Mouse (Mus musculus) bone marrow macrophage, adult 2 months (primary cell): ENCODE data around the gene Hoga1. TPM values are rescaled to one million over a fixed set of nuclear protein-coding genes. Genes with fewer than 3 reads are reported as not detected.

Experiments
- H3K27ac ChIP-seq: 2 replicates; pipeline ENCODE4 v1.5.1; 2012; ENCODE audit warnings: low read depth, low read length; ENCODE audit not compliant: insufficient read depth
- H3K4me1 ChIP-seq: 2 replicates; pipeline ENCODE4 v1.6.1; 2012; ENCODE audit warnings: low read length; ENCODE audit not compliant: control insufficient read depth, insufficient read depth
- H3K4me3 ChIP-seq: 2 replicates; pipeline ENCODE4 v1.5.1; 2012; ENCODE audit warnings: mild to moderate bottlenecking, low read length, moderate library complexity; ENCODE audit not compliant: insufficient read depth
- CTCF ChIP-seq: IDR thresholded peaks from 2 replicates; pipeline ENCODE4 v1.5.1; 2012; ENCODE audit warnings: low read depth, mild to moderate bottlenecking, low read length, moderate library complexity
- POLR2A ChIP-seq: IDR thresholded peaks from 2 replicates; pipeline ENCODE4 v1.6.1; 2012; ENCODE audit warnings: mild to moderate bottlenecking, low read depth, low read length, borderline replicate concordance
- polyA plus RNA-seq: library from polyadenylated mRNA; stranded (reverse); fragments of >200 nt; gene quantifications from 2 replicates; pipeline ENCODE4 v1.2.4, GENCODE M21; 2012; ENCODE audit not compliant: missing spikeins, insufficient read depth, insufficient read length

Hoga1 gene
- polyA plus RNA-seq = 1.9 and 2.3 TPM in 2 replicates

DNA sequence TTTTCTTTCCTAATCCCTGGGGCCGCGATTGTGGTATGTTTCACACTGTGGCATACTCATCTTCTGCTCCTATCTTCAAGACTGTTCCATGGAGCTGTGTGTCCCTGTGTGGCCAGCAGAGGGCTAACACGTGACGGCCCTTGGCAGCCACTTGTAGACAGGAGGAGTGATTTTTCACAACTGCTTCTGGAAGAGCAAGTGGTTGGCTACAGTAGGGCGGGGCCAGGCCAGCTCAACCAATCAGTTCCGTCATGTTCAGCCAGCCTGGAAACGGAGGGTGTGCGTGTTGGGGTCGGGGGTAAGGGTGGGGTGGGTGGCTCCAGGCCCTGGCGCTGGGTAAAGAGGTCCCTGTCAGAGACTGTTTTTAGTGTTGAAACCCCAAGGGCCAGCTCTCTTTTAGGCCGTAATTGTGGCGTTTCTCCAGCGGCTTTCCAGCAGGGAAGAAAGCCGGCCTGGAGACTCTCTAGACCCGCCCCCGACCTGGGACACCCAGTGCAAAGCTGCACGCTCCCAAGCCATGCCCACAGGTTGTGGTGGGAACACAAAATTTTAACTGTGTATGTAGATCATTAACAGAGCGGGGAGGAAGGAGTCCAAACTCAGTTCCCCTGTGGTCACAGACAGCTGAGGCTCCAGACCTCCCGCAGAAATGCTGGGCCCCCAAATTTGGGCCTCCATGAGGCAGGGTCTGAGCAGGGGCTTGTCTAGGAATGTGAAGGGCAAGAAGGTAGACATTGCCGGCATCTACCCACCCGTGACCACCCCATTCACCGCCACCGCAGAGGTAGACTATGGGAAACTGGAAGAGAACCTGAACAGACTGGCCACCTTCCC, at the start of gene Hoga1:
Hoga1 (plus strand) TSS at position 342 of the 834 bp plus-strand sequence.
- Histone ChIP-seq H3K4me3 (peak within 1 kb of the TSS; percentile 47), H3K27ac (no peak within 1 kb of the TSS; the same call in 1 of the 2 replicates), H3K4me1 (no peaks in the 10 kb centered on the region)
- TF ChIP-seq CTCF (peak; percentile 36), POLR2A (no peak)

DNA sequence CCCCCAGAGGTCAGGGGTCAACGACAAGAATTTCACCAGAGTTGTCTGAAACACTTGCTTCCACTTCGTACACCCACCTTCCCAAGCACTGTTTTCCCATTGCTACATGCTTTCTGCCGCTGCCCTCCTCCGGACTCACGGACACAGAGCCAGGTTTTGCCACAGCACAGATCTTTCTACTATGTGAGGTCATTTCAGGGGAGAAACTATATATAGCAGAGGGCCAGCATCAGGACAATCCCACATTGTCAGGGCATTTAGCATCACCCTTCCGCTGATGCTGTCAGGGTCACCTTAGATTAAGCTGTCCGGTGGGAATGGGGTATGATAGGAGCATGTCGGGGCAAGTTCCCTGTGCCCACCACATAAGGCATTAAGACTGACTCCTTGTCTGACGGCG, 48.3 kb upstream of the Hoga1 start:
- peaks cover 60% of the 10 kb centered on the region for H3K4me1 ChIP-seq
- TF ChIP-seq POLR2A (no peak), CTCF (no peak)
- no peak overlapping the region for H3K27ac ChIP-seq
- H3K4me3 ChIP-seq = no peak overlapping the region

GRCm38 (mm10) chr19:41998770-41999548, 46.5 kb upstream of the Hoga1 start:
- no peak overlapping the region for H3K4me3 ChIP-seq
- TF ChIP-seq CTCF = no peak
- no peak for TF ChIP-seq POLR2A
- H3K27ac ChIP-seq = peak overlapping the region; percentile 93
- peaks cover 64% of the 10 kb centered on the region for H3K4me1 ChIP-seq

DNA sequence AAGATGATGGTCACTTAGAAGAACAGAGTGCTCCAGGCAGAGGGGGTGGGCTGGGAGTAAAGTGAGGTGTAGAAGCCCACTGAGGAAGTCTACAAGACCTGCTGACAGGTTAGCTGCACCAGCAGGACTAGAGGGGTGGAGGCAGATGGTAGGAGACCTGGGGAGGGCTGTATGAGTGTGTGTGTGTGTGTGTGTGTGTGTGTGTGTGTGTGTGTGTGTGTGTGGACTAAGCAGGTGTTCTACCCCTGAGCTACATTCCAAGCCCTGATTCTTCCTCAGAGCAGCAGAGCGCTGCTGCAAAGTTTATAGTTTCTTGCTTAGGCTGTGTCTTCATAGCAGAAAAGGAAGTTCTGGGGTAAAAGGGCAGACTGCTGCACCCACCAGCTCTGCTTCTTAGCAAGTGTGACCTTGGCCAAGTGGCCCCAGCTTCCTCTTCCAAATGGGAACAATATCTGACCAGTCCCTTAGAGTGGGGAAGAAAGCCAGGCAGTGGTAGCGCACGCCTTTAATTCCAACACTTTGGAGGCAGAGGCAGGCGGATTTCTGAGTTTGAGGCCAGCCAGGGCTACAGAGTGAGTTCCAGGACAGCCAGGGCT, 45.6 kb upstream of the Hoga1 start:
- Histone ChIP-seq H3K4me1 (peaks cover 69% of the 10 kb centered on the region), H3K27ac (peak overlapping the region; percentile 93), H3K4me3 (no peak overlapping the region)
- TF ChIP-seq POLR2A (no peak), CTCF (no peak)

DNA sequence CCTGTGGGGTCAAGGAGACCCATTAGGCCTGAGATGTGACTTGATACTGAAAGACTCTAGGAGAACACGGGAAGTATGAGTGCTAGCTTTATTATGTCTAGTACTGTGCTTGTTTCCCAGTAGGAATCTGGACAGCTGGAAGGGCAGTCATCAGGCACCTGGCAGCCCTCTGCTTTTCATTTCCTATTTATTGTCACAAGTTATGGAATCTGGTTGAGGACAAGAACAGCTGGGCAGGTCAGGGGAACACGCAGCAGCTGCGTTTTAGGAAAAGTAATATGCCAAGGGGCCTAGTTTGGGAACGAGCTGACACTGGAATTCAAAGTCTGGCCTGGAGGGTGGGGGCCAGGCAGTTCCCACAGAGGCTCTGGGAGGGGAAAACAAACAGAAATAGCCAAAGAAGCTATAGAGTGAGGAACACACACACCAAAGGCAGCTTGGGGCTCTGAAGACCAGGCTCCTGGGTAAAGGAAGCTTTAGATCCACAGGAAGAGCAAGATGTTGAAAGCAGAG, 44.9 kb upstream of the Hoga1 start:
- Histone ChIP-seq H3K27ac (peak overlapping the region; percentile 93), H3K4me1 (peaks cover 75% of the 10 kb centered on the region), H3K4me3 (no peak overlapping the region)
- TF ChIP-seq CTCF (no peak), POLR2A (no peak)

- peaks cover 82% of the 10 kb centered on the region for H3K4me1 ChIP-seq
- no peak for TF ChIP-seq CTCF
- no peak for TF ChIP-seq POLR2A
- H3K27ac ChIP-seq = peak overlapping the region; percentile 93
- no peak overlapping the region for H3K4me3 ChIP-seq
Observed at GRCm38 (mm10) chr19:42001253-42001980, 44.0 kb upstream of the Hoga1 start.

DNA sequence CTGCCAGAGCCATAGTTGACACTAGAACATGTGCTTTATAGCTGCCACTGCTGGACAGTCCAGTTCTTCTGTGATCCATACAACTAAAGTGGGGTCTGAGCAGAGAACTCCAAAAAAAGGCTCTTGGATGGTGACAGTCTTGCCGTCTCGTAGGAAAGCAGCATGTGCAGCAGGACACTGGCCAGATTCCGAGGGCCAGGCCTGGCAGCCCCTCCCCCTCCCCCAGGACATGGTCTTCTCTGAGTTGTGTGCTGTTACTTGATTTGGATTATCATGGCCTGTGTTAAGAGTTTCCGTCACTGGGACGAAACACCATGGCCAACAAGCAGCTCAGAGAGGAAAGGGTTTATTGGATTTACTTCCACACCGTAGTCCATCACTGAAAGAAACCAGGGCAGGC, 41.2 kb upstream of the Hoga1 start:
- TF ChIP-seq CTCF (no peak), POLR2A (no peak)
- Histone ChIP-seq H3K27ac (peak overlapping the region; percentile 38; the same call in 1 of the 2 replicates), H3K4me3 (no peak overlapping the region), H3K4me1 (peaks cover 86% of the 10 kb centered on the region)

DNA sequence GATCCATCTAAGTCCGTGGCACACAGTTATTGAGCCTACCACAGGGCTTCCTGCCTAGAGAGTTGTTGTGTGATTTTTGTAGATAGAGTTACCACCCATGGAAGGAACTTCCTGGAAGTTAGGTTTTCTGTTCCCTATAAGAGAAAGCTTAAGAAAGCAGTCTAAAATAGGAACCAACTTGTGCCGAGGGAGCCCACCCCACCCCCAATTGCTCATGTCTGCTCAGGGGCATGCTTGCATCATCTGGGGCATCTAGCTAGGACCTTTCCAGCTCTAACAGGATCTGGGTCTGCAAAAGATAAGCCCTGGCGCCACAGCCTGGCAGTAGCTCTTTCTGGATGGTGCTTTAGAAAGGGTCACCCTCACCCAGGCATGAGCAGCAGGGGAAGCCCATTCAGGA, 39.8 kb upstream of the Hoga1 start:
- H3K27ac ChIP-seq = peak overlapping the region; percentile 91
- peak overlapping the region; percentile 43 for H3K4me3 ChIP-seq
- peaks cover 83% of the 10 kb centered on the region for H3K4me1 ChIP-seq
- no peak for TF ChIP-seq POLR2A

GRCm38 (mm10) chr19:42006568-42006967, 38.8 kb upstream of the Hoga1 start:
- peak overlapping the region; percentile 19 for H3K27ac ChIP-seq
- peaks cover 74% of the 10 kb centered on the region for H3K4me1 ChIP-seq
- TF ChIP-seq POLR2A (no peak), CTCF (no peak)
- no peak overlapping the region for H3K4me3 ChIP-seq

DNA sequence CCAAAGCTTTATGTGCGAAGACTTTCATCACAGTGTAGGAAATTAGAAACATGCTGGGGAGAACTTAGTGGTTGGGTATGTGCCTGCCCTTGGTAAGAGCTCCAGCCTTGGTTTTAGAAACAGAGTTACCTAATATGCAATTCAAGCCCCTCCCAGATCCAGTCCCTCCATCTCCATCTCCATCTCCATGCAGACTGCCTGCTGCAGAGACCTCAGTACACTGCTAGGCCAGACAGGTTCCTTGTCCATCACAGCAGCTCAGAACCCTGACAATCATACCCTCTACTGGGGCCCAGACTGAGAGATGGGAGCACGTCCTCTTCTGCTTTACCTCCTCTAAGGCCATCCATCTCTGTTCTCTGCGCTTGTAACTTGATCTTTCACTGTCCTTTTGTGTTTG, 36.8 kb upstream of the Hoga1 start:
- no peak overlapping the region for H3K4me3 ChIP-seq
- TF ChIP-seq POLR2A (no peak), CTCF (no peak)
- H3K4me1 ChIP-seq = peaks cover 57% of the 10 kb centered on the region
- no peak overlapping the region for H3K27ac ChIP-seq
